Mouse (Mus musculus) small intestine, adult 2 months (tissue): ENCODE measurements around the gene Gm12845. TPM values are rescaled to one million over a fixed set of nuclear protein-coding genes. Genes with fewer than 3 reads are reported as not detected.

Experiments
- H3K27ac ChIP-seq: fragments of 200-500 bp; 2 replicates; pipeline ENCODE4 v1.5.1; 2012; ENCODE audit warnings: low read depth, low read length, control low read depth, inconsistent platforms; ENCODE audit not compliant: insufficient read depth
- H3K27me3 ChIP-seq: fragments of 200-500 bp; 2 replicates; pipeline ENCODE4 v1.6.1; 2012; ENCODE audit warnings: mild to moderate bottlenecking, moderate library complexity, low read length, inconsistent platforms; ENCODE audit not compliant: control insufficient read depth, insufficient read depth
- H3K36me3 ChIP-seq: fragments of 200-500 bp; 2 replicates; pipeline ENCODE4 v1.6.1; 2012; ENCODE audit warnings: mild to moderate bottlenecking, low read length, control low read depth, inconsistent platforms; ENCODE audit not compliant: control insufficient read depth, insufficient read depth
- H3K4me1 ChIP-seq: fragments of 200-500 bp; 2 replicates; pipeline ENCODE4 v1.6.1; 2012; ENCODE audit warnings: low read length, inconsistent platforms, mixed read lengths; ENCODE audit not compliant: control insufficient read depth, insufficient read depth, insufficient read length
- H3K4me3 ChIP-seq: fragments of 200-500 bp; 2 replicates; pipeline ENCODE4 v1.5.1; 2012; ENCODE audit warnings: low read depth, mild to moderate bottlenecking, control low read depth, inconsistent platforms, low read length, moderate library complexity
- CTCF ChIP-seq: fragments of 200-500 bp; IDR thresholded peaks from 2 replicates; pipeline ENCODE4 v1.5.1; 2012; ENCODE audit warnings: low read depth, mild to moderate bottlenecking, control low read depth, inconsistent platforms, low read length, moderate library complexity, mixed read lengths; ENCODE audit not compliant: insufficient replicate concordance, insufficient read length; ENCODE audit errors: extremely low read depth
- POLR2A ChIP-seq: fragments of 200-500 bp; IDR thresholded peaks from 2 replicates; pipeline ENCODE4 v1.6.1; 2012; ENCODE audit warnings: low read depth, mild to moderate bottlenecking, control low read depth, inconsistent platforms, low read length, moderate library complexity
- WGBS: fragments of 180-500 bp; shearing (Covaris S2); methylation state at CpG from one replicate; pipeline ENCODE4 v1.1.7; 2018; 5-methylcytosine and 5-hydroxymethylcytosine counted together
- polyA plus RNA-seq: library from polyadenylated mRNA; depleted of rRNA; stranded (reverse); fragments of >200 nt; gene quantifications from 2 replicates; pipeline ENCODE4 v1.2.3, GENCODE M21; 2012; rRNA removed

Gene Gm12845
- polyA plus RNA-seq, 1 experiment: not detected

GRCm38 (mm10) chr4:117765416-117765815, 41.2 kb downstream of the Gm12845 start, which contains the start of gene Klf17:
TSS of gene Klf17 (minus strand) at chr4:117765648.
- Histone ChIP-seq H3K27ac (no peak within 1 kb of the TSS), H3K4me1 (no peaks in the 10 kb centered on the region), H3K36me3 (no peaks in the 10 kb centered on the region), H3K27me3 (no peaks in the 10 kb centered on the region), H3K4me3 (no peak within 1 kb of the TSS)
- WGBS: 70% methylated on average over 12 of the region's 12 CpGs
- no peak for TF ChIP-seq CTCF
- TF ChIP-seq POLR2A: no peak

- no peak overlapping the region for H3K27ac ChIP-seq
- no peaks in the 10 kb centered on the region for H3K27me3 ChIP-seq
- H3K4me1 ChIP-seq: no peaks in the 10 kb centered on the region
- TF ChIP-seq CTCF: no peak
- TF ChIP-seq POLR2A: no peak
- no peak overlapping the region for H3K4me3 ChIP-seq
- WGBS: 10% methylated on average over 5 of the region's 5 CpGs
- H3K36me3 ChIP-seq: no peaks in the 10 kb centered on the region
These were observed 46.7 kb downstream of the Gm12845 start for GRCm38 (mm10) chr4:117770935-117771334.

- Histone ChIP-seq H3K4me3 (no peak overlapping the region), H3K27me3 (no peaks in the 10 kb centered on the region), H3K36me3 (no peaks in the 10 kb centered on the region), H3K27ac (no peak overlapping the region), H3K4me1 (no peaks in the 10 kb centered on the region)
- TF ChIP-seq CTCF: no peak
- no peak for TF ChIP-seq POLR2A
- WGBS: 49% methylated on average over 9 of the region's 9 CpGs
These were observed 48.7 kb downstream of the Gm12845 start for GRCm38 (mm10) chr4:117772960-117773359.

Other genes with a start within 250 kb of the Gm12845 start
- 40.6 and 73.9 TPM in 2 replicates for gene Rnf220, start 227.4 kb upstream of the Gm12845 start, polyA plus RNA-seq
- gene Eri3, start 174.0 kb upstream of the Gm12845 start, polyA plus RNA-seq: 36.2 and 59.2 TPM in 2 replicates
- gene Dmap1, start 42.1 kb upstream of the Gm12845 start, polyA plus RNA-seq: 8.5 and 20.5 TPM in 2 replicates
- gene Klf17, start 41.2 kb downstream of the Gm12845 start, polyA plus RNA-seq: not detected in 2 replicates
- gene Slc6a9, start 110.1 kb downstream of the Gm12845 start, polyA plus RNA-seq: 42.8 and 49.1 TPM in 2 replicates
- gene Ccdc24, start 148.1 kb downstream of the Gm12845 start, polyA plus RNA-seq: 0.80 and 2.0 TPM in 2 replicates
- gene B4galt2, start 159.1 kb downstream of the Gm12845 start, polyA plus RNA-seq: 6.7 and 7.5 TPM in 2 replicates
- 244 and 435 TPM in 2 replicates for gene Atp6v0b, start 162.9 kb downstream of the Gm12845 start, polyA plus RNA-seq
- 5.1 and 6.9 TPM in 2 replicates for gene Dph2, start 167.6 kb downstream of the Gm12845 start, polyA plus RNA-seq
- 26.6 and 36.8 TPM in 2 replicates for gene Ipo13, start 190.6 kb downstream of the Gm12845 start, polyA plus RNA-seq
- gene Artn, start 205.4 kb downstream of the Gm12845 start, polyA plus RNA-seq: 1.9 and 3.1 TPM in 2 replicates